Mouse (Mus musculus) MEL-GATA-1-ER (cell line): ENCODE results near the gene Bach2.

Source experiments
- DNase-seq: peaks from one replicate; pipeline ENCODE4 v3.0.0-alpha.2; 2012; ENCODE audit warnings: low read depth; ENCODE audit errors: extremely low read depth

Gene Bach2

GRCm38 (mm10) chr4:32386931-32387330 is 148.3 kb downstream of the Bach2 start:
- no peak for DNase-seq

DNA sequence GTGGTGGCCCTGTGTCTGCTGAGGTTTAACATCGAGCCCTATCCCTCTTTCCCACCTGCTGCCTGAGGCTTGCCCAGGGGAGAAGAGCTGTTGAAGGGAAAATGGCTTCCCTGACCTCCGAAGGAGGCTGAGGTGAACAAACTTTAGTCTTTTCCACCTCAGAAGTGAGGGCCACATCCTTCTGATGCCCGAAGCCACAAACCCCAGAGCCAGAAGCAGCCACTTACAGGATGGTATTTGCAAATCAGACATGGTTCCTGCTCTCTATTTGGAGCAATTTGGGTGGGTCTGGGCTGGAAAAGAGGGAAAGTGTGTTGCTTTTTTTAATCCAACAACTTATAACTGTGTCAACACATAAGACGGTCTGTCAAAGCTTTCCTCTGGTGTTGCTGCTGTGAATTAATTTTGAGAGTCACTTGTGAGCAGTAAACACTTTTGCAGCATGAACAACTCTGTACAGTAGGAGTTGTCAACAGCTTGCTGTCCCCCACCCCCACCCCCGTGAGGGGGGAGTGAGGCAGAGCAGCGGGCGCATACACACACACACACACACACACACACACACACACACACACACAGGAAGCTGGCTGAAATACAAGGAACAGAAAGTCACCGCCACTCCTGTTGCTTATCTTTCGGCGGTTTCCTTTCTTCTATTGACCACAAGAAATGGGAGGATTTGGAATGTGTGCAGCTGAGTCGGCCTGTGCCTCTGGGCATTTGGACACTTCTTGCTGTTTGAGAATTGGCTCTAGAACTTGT is 149.1 kb downstream of the Bach2 start:
- DNase-seq: peak; percentile 34

DNA sequence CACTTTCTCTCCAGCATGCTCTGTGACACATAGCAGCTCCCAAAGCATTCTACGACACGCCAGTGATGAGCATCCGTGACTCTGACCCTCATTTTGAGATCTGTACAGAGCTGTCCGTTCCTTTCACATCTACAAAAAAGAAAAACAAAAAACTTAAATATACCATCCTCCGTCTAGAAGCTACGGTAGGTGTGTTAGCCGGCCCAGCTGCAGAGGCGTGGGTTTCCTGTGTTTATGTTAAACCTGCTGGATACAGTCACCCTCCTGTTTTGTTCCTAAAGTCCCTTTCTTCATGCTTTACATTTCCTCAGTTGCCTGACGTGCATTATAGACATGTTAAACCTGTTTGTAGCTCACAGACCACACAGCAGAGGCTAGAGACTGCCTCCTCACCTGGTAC is 150.0 kb downstream of the Bach2 start:
- DNase-seq: no peak

DNA sequence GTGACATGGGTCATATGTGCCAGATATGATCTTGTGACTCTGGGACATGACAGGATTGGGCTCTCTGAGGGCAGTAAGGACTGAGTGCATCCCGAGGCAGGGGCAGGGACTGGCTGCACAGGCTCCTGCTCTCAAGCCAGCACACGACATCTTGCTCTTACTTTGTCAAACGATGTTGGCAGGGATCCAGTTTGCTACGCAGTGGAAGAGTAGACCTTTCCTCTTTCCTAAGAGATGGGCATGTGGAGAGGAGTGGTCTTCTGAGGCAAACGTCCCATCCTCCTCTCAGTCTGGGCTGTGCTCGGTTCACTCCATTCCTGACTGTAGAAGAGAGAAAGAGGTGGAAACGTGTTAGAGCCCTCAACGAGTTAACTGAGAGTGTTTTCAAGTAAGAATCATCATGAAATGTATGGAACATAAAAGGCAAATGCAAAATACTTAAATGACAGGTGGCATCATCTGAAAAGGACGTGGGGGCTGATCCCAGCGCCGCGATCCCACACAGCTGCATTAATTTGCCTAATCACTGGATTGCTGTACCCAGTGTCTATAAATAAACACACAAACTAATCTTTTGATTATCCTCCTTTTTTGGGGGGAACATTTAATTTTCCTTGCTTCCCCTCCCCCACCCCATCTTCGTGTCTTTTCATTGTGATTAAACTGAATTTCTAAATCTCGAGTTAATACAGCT is 150.7 kb downstream of the Bach2 start:
- DNase-seq: no peak

GRCm38 (mm10) chr4:32391260-32391659 is 152.7 kb downstream of the Bach2 start:
- DNase-seq: no peak

GRCm38 (mm10) chr4:32393226-32393625 is 154.6 kb downstream of the Bach2 start:
- no peak for DNase-seq

GRCm38 (mm10) chr4:32393951-32394350 is 155.3 kb downstream of the Bach2 start:
- no peak for DNase-seq

DNA sequence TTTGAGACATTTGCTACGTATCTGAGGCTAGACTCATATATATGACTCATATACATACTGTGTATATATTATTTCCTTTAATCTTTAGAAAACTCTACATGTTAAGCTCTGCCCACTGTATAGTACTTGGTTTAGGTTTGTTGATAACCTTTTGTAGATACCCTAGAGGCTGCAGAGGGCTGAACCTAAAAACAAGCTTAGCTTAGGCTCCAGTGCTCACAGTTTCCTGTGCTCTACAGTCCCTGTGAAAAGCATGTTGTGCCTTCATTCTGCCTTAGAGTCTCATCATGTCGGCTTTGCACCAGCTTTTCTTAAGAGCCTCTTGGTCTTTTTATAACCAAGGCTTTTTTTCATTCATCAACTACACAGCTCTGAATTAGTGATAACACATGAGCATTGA is 156.2 kb downstream of the Bach2 start:
- DNase-seq: no peak

GRCm38 (mm10) chr4:32401459-32401858 is 162.9 kb downstream of the Bach2 start:
- no peak for DNase-seq

DNA sequence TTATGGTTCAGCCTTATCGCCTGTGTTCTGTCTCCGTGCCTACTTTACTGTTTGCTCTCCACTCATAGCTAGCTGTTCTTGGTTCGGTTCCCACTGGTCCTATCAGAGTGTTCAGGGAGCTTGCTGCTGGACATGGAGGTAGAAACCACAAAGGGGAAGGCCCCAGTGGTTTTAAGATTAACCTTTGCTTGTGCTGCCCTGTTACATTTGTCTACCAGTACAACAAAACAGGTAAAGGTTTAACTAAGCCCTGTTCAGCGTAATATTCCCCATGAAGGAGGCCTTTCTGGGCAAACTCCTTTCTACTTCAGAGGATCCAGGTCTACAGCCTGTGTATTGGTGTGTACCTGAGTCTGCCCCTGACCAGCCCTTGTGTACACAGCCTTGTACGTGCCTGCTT is 164.9 kb downstream of the Bach2 start:
- no peak for DNase-seq

DNA sequence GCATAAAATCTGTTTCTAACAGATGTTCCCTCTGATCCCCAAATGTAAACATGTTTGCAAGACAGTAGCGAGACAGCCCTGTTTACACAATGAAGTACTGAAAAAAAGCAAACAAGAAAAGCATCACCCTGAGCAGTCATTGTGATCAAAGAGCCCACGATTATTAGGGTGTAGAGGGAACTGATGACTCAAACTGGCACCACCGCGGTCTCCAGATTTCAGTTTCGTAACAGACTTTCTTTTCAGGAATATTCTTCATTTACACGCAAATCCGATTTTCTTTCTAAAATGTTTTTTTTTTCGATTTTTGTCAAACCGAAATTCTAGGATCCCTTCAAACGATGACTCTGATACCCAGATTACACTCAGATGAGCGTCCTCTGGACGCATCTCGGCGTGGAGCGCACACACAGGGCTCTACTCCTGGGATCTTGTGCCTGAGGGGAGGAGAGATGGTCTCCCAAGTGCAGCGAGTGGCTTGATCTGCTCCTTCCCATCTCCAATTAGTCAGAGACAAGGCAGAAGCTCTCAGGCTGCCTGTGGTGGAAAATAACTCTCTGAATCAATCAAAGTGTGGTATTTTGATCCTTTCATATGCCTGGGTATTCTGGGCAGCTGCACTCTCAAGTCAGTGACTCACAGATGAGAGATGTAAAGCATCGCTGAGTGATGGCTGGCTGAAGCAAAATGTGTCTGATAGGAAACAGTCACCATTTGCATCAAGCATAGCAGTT is 166.7 kb downstream of the Bach2 start:
- DNase-seq: no peak

- no peak for DNase-seq
Measured at GRCm38 (mm10) chr4:32405985-32406384, 167.4 kb downstream of the Bach2 start.

DNA sequence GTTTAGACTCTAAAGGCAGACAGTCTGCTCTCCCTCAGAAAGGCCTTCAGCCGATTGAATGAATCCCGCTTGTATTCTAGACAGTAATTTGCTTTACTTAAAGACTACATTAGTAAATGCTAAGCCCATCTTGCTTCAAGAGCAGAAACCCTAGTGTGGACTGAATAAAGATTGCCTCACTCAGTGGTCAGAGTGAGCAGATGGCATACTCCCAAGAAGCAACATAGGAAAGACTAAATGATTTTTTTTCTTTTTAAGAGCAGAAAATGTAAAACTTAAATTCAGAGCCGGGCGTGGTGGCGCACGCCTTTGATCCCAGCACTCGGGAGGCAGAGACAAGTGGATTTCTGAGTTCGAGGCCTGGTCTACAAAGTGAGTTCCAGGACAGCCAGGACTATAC is 169.9 kb downstream of the Bach2 start:
- no peak for DNase-seq

- no peak for DNase-seq
Measured at GRCm38 (mm10) chr4:32409116-32409880, 170.7 kb downstream of the Bach2 start.

DNA sequence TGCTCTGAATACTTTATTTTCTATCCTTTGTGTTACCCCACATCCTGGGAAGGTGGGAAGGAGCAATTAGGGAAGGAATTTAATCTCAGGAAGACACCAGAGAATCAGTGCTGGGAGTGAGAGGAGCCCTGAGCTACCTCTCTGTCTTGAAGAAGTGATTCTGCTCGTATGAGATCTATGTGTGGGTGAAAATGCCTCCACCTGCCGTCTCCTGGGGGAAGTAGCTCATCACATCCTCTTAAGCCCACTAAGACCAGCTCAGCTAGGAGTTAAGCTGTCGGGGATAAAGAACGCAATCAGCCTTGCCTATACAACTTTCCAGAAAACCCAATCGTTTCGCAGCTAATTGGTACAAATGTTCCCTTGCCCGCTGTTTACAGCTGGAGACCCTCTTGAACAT is 174.5 kb downstream of the Bach2 start:
- DNase-seq: no peak

DNA sequence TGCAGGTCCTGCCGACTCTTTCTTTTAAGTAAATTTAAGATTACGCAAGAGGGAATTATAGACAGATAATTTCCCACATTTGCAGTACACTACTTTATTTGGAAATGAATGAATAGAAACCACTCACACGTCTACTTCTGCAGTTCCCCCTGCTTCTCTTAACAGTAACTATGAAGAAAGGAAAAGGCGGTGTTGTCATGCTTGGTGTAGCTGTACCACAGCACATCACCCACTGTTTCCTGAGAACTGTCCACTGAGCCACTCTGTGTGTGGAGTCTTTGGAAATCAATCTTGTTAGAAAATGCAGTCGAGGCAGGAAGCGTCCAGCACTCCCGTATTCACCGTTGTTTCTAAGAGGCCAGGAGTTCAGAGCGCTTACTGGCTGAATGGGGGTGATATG is 174.9 kb downstream of the Bach2 start:
- DNase-seq: no peak

DNA sequence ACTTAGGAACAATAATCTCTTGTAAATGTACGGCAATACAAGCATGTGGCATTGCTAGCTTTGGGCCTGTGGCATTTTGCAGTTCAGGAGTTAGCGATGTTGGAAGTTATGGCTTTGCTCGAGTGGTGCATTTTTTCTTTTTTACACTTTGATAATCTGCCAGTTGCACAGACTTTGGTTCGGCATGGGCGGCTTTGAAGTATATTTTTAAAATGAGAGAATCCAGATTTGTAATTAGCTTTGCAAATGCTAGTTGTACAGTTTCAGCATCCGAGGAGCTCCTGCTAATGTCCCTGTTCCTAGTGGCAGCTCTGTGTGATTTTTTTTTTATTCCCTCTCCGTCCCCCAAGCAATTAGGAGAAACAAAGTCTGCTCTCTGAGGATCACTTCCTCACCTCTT is 176.4 kb downstream of the Bach2 start:
- DNase-seq: no peak

GRCm38 (mm10) chr4:32417939-32418338 is 179.3 kb downstream of the Bach2 start:
- DNase-seq: no peak

GRCm38 (mm10) chr4:32421570-32421969 is 183.0 kb downstream of the Bach2 start:
- no peak for DNase-seq

GRCm38 (mm10) chr4:32422427-32422826 is 183.8 kb downstream of the Bach2 start:
- DNase-seq: no peak

DNA sequence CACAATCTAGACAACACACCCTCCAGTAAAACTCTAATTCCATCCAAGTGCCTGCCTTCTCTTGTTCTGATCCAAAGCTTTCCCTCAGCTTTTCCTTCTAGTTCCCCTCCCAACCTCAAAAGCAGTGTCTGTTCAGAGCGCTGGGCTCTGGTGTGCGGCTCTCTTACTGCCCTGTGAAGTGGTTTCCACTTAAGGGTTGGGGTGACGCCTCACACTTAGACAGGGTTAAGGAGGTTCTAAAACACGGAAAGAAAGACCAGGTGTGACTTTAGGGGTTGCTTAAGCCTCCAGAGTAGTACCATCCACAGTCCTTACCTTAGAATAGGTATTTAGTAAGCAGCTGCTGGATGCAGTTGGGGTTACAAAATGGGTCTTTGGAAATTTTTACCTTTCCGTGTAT is 185.1 kb downstream of the Bach2 start:
- DNase-seq: no peak

DNA sequence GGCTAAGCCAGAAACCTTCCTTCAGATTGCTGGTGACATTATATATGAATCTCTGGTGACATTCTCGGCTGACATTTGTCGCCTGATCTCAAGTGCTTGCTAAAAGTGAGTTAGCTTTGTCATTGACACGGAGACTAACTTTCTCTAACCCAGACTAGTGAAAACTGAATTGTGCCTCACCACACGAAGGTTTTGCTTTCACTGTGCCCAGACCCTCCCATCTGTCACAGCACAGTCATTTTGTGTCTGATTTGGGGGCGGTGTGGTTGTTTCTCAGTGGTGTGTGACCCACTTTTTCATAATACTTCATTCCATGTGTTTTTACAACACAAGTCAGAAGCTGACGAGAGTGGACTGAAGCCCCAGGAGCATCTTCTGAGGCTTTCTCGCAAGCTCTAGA is 185.8 kb downstream of the Bach2 start:
- DNase-seq: no peak
